Mouse (Mus musculus) heart, embryonic 16.5 days (tissue): Measurements from ENCODE around the gene Jpt1. TPM values are rescaled to one million over a fixed set of nuclear protein-coding genes. Genes with fewer than 3 reads are reported as not detected.

Experiments
- ATAC-seq: fragments of 200-750 bp; cut with Nextera tagmentation; replicated peaks from 2 replicates; pipeline ENCODE4 v1.8.0; 2017; ENCODE audit warnings: moderate number of reproducible peaks; ENCODE audit not compliant: insufficient read depth, low FRiP score; ENCODE audit errors: extremely low read depth
- H3K27ac ChIP-seq: fragments of 300-500 bp; sonication (generic); 2 replicates; pipeline ENCODE4 v1.5.1; 2014; ENCODE audit warnings: mild to moderate bottlenecking, low read length, control low read depth, moderate library complexity
- H3K27me3 ChIP-seq: fragments of 300-500 bp; sonication (generic); 2 replicates; pipeline ENCODE4 v1.6.1; 2014; ENCODE audit warnings: low read length, mixed read lengths; ENCODE audit not compliant: control insufficient read depth, insufficient read depth
- H3K36me3 ChIP-seq: fragments of 300-500 bp; sonication (generic); 2 replicates; pipeline ENCODE4 v1.6.1; 2014; ENCODE audit not compliant: control insufficient read depth, insufficient read depth
- H3K4me1 ChIP-seq: fragments of 300-500 bp; sonication (generic); 2 replicates; pipeline ENCODE4 v1.6.1; 2014; ENCODE audit warnings: low read length, mixed read lengths; ENCODE audit not compliant: control insufficient read depth, insufficient read depth
- H3K4me2 ChIP-seq: fragments of 300-500 bp; sonication (generic); 2 replicates; pipeline ENCODE4 v1.6.1; 2014; ENCODE audit warnings: low read depth, mild to moderate bottlenecking, control low read depth, low read length
- H3K4me3 ChIP-seq: fragments of 300-500 bp; sonication (generic); 2 replicates; pipeline ENCODE4 v1.5.1; 2014; ENCODE audit warnings: mild to moderate bottlenecking, control low read depth, low read length
- H3K9ac ChIP-seq: fragments of 300-500 bp; sonication (generic); 2 replicates; pipeline ENCODE4 v1.6.1; 2014; ENCODE audit warnings: low read length, control low read depth
- H3K9me3 ChIP-seq: fragments of 300-500 bp; sonication (generic); replicated peaks from 2 replicates; pipeline ENCODE4 v1.6.1; 2016; ENCODE audit warnings: low read length; ENCODE audit not compliant: control insufficient read depth
- WGBS: fragments of 180-500 bp; shearing (Covaris S2); extraction: QIAGEN DNeasy Blood & Tissue Kit; methylation state at CpG from one replicate; pipeline ENCODE4 v1.1.7; 2014; 5-methylcytosine and 5-hydroxymethylcytosine counted together
- microRNA-seq: library from miRNA; unstranded; fragments of <30 nt; microRNA quantifications from one replicate; pipeline ENCODE4, GENCODE M21; 2017
- polyA plus RNA-seq: library from polyadenylated mRNA; unstranded; fragments of >200 nt; fragmentation: Nextera tagmentation; extraction: Ambion mirVana; gene quantifications from 2 replicates; pipeline ENCODE4 v1.2.1, GENCODE M21; 2015

Jpt1 gene
- polyA plus RNA-seq, 1 experiment from 2014 or later, result 525 TPM

- H3K9ac ChIP-seq, result no peak overlapping the region
- no peak overlapping the region for H3K27ac ChIP-seq
- ATAC-seq, result no peak
- H3K4me2 ChIP-seq, result no peak overlapping the region
- H3K27me3 ChIP-seq, result no peaks in the 10 kb centered on the region
- no peaks in the 10 kb centered on the region for H3K9me3 ChIP-seq
- peaks cover 17% of the 10 kb centered on the region for H3K4me1 ChIP-seq
- no peaks in the 10 kb centered on the region for H3K36me3 ChIP-seq
- WGBS, result 64% methylated on average over 7 of the region's 7 CpGs
- no peak overlapping the region for H3K4me3 ChIP-seq
Observed at GRCm38 (mm10) chr11:115448998-115449397, 65.2 kb downstream of the Jpt1 start.

DNA sequence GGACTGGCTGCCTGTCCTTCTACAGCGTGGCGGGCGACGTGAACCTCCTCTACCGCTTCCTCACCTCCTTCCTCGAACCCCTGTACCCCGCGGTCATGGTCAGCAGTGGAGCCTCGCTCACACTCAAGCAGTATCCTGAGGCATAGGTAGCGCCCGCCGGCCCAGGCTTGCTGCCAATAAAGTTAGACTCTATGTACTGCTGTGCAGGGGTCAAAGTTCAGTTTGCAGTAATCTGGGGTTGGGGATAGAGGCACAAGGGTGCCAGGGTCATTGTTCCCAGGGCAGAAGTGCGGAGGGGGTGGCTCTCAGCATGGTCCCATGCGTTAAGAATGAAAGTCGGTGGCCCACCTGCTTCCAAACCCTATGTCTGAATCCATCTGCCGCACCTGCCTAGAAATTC is 66.1 kb downstream of the Jpt1 start:
- no peak for ATAC-seq
- Histone ChIP-seq H3K4me1 (peaks cover 15% of the 10 kb centered on the region), H3K4me2 (no peak overlapping the region), H3K27ac (no peak overlapping the region), H3K9ac (no peak overlapping the region), H3K36me3 (no peaks in the 10 kb centered on the region), H3K9me3 (no peaks in the 10 kb centered on the region), H3K27me3 (no peaks in the 10 kb centered on the region), H3K4me3 (no peak overlapping the region)
- WGBS, result 87% methylated on average over 16 of the region's 16 CpGs

Small RNAs within 50 kb of the gene (microRNA-seq; reads per million reads assigned to microRNA genes)
- not detected for gene Mir3968

Other genes starting within 250 kb of the Jpt1 start
- 0.07 and 0.21 TPM in 2 replicates for gene Grin2c, start 247.1 kb downstream of the Jpt1 start, polyA plus RNA-seq
- gene Fdxr, start 237.3 kb downstream of the Jpt1 start, polyA plus RNA-seq, result 14.2 and 14.7 TPM in 2 replicates
- gene Fads6, start 216.7 kb downstream of the Jpt1 start, polyA plus RNA-seq, result 0.59 and 0.74 TPM in 2 replicates
- not detected in 2 replicates for gene Otop2, start 207.2 kb downstream of the Jpt1 start, polyA plus RNA-seq
- gene Ush1g, start 192.3 kb downstream of the Jpt1 start, polyA plus RNA-seq, result 0.26 and 0.32 TPM in 2 replicates
- gene Otop3, start 179.7 kb downstream of the Jpt1 start, polyA plus RNA-seq, result not detected in 2 replicates
- gene Hid1, start 146.6 kb downstream of the Jpt1 start, polyA plus RNA-seq, result 8.5 and 9.2 TPM in 2 replicates
- 7.0 and 7.5 TPM in 2 replicates for gene Cdr2l, start 132.5 kb downstream of the Jpt1 start, polyA plus RNA-seq
- 175 and 179 TPM in 2 replicates for gene Mrpl58, start 110.6 kb downstream of the Jpt1 start, polyA plus RNA-seq
- gene Atp5h, start 94.4 kb downstream of the Jpt1 start, polyA plus RNA-seq, result 1,945 and 2,019 TPM in 2 replicates
- gene Kctd2, start 94.3 kb downstream of the Jpt1 start, polyA plus RNA-seq, result 3.9 and 12.6 TPM in 2 replicates
- 0.12 and 0.14 TPM in 2 replicates for gene Trim80, start 73.8 kb downstream of the Jpt1 start, polyA plus RNA-seq
- 4.1 and 12.9 TPM in 2 replicates for gene Slc16a5, start 51.9 kb downstream of the Jpt1 start, polyA plus RNA-seq
- gene Armc7, start 38.7 kb downstream of the Jpt1 start, polyA plus RNA-seq, result 5.4 and 6.2 TPM in 2 replicates
- 60.1 and 64.9 TPM in 2 replicates for gene Nt5c, start 22.5 kb downstream of the Jpt1 start, polyA plus RNA-seq
- 556 and 599 TPM in 2 replicates for gene Sumo2, start 21.9 kb upstream of the Jpt1 start, polyA plus RNA-seq
- gene Nup85, start 50.0 kb upstream of the Jpt1 start, polyA plus RNA-seq, result 107 and 117 TPM in 2 replicates
- gene Mrps7, start 89.5 kb upstream of the Jpt1 start, polyA plus RNA-seq, result 84.4 and 86.2 TPM in 2 replicates
- gene Gga3, start 89.7 kb upstream of the Jpt1 start, polyA plus RNA-seq, result 15.4 and 18.8 TPM in 2 replicates
- gene Mif4gd, start 98.6 kb upstream of the Jpt1 start, polyA plus RNA-seq, result 41.5 and 42.0 TPM in 2 replicates
- gene Slc25a19, start 113.9 kb upstream of the Jpt1 start, polyA plus RNA-seq, result 55.7 and 58.1 TPM in 2 replicates
- 103 and 118 TPM in 2 replicates for gene Grb2, start 194.2 kb upstream of the Jpt1 start, polyA plus RNA-seq